Mouse (Mus musculus) heart, embryonic 13.5 days (tissue): ENCODE data around the gene Ubald2. TPM values are rescaled to one million over a fixed set of nuclear protein-coding genes. Genes with fewer than 3 reads are reported as not detected.
A peak's percentile ranks its signal among the peaks of the same experiment; 100 is the strongest.

Source experiments
- ATAC-seq: fragments of 200-750 bp; cut with Nextera tagmentation; 2 replicates; pipeline ENCODE4 v1.8.0; 2017; ENCODE audit warnings: moderate TSS enrichment; ENCODE audit not compliant: insufficient number of reproducible peaks, low FRiP score, low TSS enrichment; ENCODE audit errors: extremely low read depth
- H3K27ac ChIP-seq: fragments of 300-500 bp; sonication (generic); replicated peaks from 2 replicates; pipeline ENCODE4 v1.5.1; 2015; ENCODE audit warnings: moderate library complexity, mild to moderate bottlenecking, inconsistent platforms
- H3K27me3 ChIP-seq: fragments of 300-500 bp; sonication (generic); replicated peaks from 2 replicates; pipeline ENCODE4 v1.6.1; 2015; ENCODE audit warnings: mild to moderate bottlenecking, inconsistent platforms
- H3K36me3 ChIP-seq: fragments of 300-500 bp; sonication (generic); 2 replicates; pipeline ENCODE4 v1.6.1; 2015; ENCODE audit warnings: mild to moderate bottlenecking, inconsistent platforms
- H3K4me1 ChIP-seq: fragments of 300-500 bp; sonication (generic); 2 replicates; pipeline ENCODE4 v1.6.1; 2015; ENCODE audit warnings: inconsistent platforms
- H3K4me2 ChIP-seq: fragments of 300-500 bp; sonication (generic); 2 replicates; pipeline ENCODE4 v1.6.1; 2015; ENCODE audit warnings: inconsistent platforms, mild to moderate bottlenecking, moderate library complexity
- H3K4me3 ChIP-seq: fragments of 300-500 bp; sonication (generic); 2 replicates; pipeline ENCODE4 v1.5.1; 2015; ENCODE audit warnings: moderate library complexity, mild to moderate bottlenecking, inconsistent platforms
- H3K9ac ChIP-seq: fragments of 300-500 bp; sonication (generic); 2 replicates; pipeline ENCODE4 v1.6.1; 2015; ENCODE audit warnings: inconsistent platforms, mild to moderate bottlenecking, moderate library complexity
- H3K9me3 ChIP-seq: fragments of 300-500 bp; sonication (generic); 2 replicates; pipeline ENCODE4 v1.6.1; 2016; ENCODE audit warnings: inconsistent platforms
- WGBS: fragments of 180-500 bp; shearing (Covaris S2); methylation state at CpG from one replicate; pipeline ENCODE4 v1.1.7; 2015; ENCODE audit warnings: mixed read lengths; 5-methylcytosine and 5-hydroxymethylcytosine counted together
- polyA plus RNA-seq: library from polyadenylated mRNA; unstranded; fragments of >200 nt; fragmentation: Nextera tagmentation; extraction: Ambion mirVana; gene quantifications from 2 replicates; pipeline ENCODE4 v1.2.1, GENCODE M21; 2015

Ubald2 gene
- 31.0 and 32.3 TPM in 2 replicates for polyA plus RNA-seq

GRCm38 (mm10) chr11:116433356-116434286 is at the start of gene Ubald2:
Ubald2 (plus strand) TSS chr11:116434094.
- peak within 1 kb of the TSS; percentile 88 for H3K4me2 ChIP-seq
- H3K4me1 ChIP-seq: peaks cover 63% of the 10 kb centered on the region
- H3K9me3 ChIP-seq: no peaks in the 10 kb centered on the region
- H3K9ac ChIP-seq: peak within 1 kb of the TSS; percentile 96
- no peaks in the 10 kb centered on the region for H3K27me3 ChIP-seq
- H3K27ac ChIP-seq: peak within 1 kb of the TSS; percentile 94
- ATAC-seq: peak; percentile 95
- peak within 1 kb of the TSS; percentile 91 for H3K4me3 ChIP-seq
- 3% methylated on average over 56 of the region's 66 CpGs for WGBS
- peaks cover 25% of the 10 kb centered on the region for H3K36me3 ChIP-seq

GRCm38 (mm10) chr11:116384171-116384570 is 49.7 kb upstream of the Ubald2 start:
- no peak for ATAC-seq
- H3K4me3 ChIP-seq: no peak overlapping the region
- WGBS: 77% methylated on average over 11 of the region's 11 CpGs

GRCm38 (mm10) chr11:116385999-116386398 is 47.9 kb upstream of the Ubald2 start:
- peak overlapping the region; percentile 46; the same call in 1 of the 2 replicates for H3K27ac ChIP-seq
- no peak overlapping the region for H3K4me3 ChIP-seq
- WGBS: 37% methylated on average over 5 of the region's 5 CpGs
- ATAC-seq: no peak
- peak overlapping the region; percentile 66; the same call in 1 of the 2 replicates for H3K4me2 ChIP-seq
- H3K27me3 ChIP-seq: no peaks in the 10 kb centered on the region
- no peaks in the 10 kb centered on the region for H3K36me3 ChIP-seq
- no peaks in the 10 kb centered on the region for H3K9me3 ChIP-seq
- H3K9ac ChIP-seq: peak overlapping the region; percentile 76; the same call in 1 of the 2 replicates
- peaks cover 24% of the 10 kb centered on the region for H3K4me1 ChIP-seq

More at GRCm38 (mm10) chr11:116384171-116384570, 49.7 kb upstream of the Ubald2 start:
- H3K9me3 ChIP-seq: no peaks in the 10 kb centered on the region
- no peak overlapping the region for H3K4me2 ChIP-seq
- H3K27ac ChIP-seq: no peak overlapping the region
- H3K4me1 ChIP-seq: peaks cover 31% of the 10 kb centered on the region
- no peak overlapping the region for H3K9ac ChIP-seq
- no peaks in the 10 kb centered on the region for H3K36me3 ChIP-seq
- H3K27me3 ChIP-seq: no peaks in the 10 kb centered on the region

DNA sequence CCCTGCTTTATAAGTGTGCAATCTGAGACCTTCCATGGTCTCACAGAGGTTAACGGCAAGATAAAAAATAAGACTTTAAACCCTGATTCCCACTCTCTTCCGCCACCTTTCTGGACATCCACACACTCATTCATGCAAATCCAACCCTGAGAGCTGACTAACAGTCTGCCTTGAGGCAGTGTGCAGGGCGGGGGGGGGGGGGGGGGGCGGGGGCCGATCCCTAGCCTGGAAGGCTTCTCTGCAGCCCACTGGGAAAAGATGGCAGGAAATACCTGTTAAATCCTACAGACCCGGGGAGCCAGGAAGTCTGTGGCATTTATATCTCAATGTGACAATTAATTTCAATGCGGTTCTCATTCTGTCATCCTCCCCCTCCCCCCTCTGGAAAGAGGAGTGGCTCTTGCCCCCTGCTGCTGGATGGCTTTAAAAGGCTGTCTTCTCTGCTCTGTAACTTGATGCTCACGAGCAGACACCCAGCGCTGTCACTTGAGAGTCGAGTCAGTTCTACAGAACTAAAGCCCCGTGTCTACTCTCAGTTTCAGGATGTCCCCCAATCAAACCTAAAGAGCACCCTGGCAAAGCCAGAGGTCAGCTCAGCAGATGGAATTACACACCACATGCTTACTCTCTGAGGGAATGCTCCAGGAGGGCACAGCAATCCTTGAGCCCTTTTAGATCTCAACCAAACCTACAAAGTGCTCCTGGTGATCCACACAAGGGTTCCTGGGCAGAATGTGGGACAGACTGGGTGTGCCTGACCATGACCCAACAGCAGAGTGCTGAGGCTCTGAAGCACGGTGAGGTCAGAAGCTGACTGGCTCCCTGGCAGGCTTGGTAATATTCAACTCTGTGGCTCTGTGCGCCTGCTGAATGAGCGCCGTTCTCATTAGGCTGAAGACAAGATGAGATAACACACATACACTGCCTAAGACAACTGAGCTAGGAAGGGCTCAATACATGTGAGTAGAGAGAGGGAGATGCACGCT is 46.5 kb upstream of the Ubald2 start:
- H3K9me3 ChIP-seq: no peaks in the 10 kb centered on the region
- no peak; the same call in 1 of the 2 replicates for ATAC-seq
- peak overlapping the region; percentile 43 for H3K4me3 ChIP-seq
- peak overlapping the region; percentile 85 for H3K27ac ChIP-seq
- H3K36me3 ChIP-seq: no peaks in the 10 kb centered on the region
- peak overlapping the region; percentile 76 for H3K9ac ChIP-seq
- H3K4me2 ChIP-seq: peak overlapping the region; percentile 66
- WGBS: 6% methylated on average over 16 of the region's 16 CpGs
- peaks cover 24% of the 10 kb centered on the region for H3K4me1 ChIP-seq
- H3K27me3 ChIP-seq: no peaks in the 10 kb centered on the region

DNA sequence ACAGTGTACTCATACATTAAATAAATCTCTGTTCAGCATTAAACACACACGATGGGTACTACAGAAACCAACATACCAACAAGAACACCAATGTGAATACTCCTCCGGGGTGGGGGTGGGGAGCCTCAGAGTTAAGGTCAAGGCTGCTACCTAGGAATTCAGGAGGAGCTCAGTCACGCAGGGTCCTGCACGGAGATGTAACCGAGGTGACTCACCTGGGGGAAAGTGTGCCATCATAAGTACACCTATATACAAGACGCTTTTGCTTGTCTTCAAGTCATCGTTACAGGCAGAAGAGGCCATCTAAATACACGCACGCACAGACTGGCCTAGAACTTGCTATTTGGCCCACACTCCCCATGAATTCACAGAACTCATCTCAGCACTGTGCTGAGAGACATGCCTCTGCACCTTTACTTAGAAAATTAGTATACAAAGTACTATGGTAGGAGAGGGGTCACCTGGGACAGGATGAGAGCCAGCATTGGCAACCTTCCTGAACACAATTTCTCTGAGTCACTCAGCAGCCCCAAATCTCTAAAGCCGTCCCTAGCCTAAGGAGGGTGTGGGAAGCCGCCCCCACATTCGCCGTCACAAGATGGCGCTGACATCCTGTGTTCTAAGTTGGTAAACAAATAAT is 44.9 kb upstream of the Ubald2 start:
- peak overlapping the region; percentile 24; the same call in 1 of the 2 replicates for H3K4me3 ChIP-seq

GRCm38 (mm10) chr11:116394769-116395168 is 39.1 kb upstream of the Ubald2 start:
- Histone ChIP-seq H3K4me2 (peak overlapping the region; percentile 31; the same call in 1 of the 2 replicates), H3K9ac (no peak overlapping the region), H3K4me3 (no peak overlapping the region), H3K27me3 (no peaks in the 10 kb centered on the region), H3K27ac (no peak overlapping the region), H3K9me3 (no peaks in the 10 kb centered on the region), H3K4me1 (peaks cover 11% of the 10 kb centered on the region; the same call in 1 of the 2 replicates), H3K36me3 (peaks cover 9% of the 10 kb centered on the region; the same call in 1 of the 2 replicates)
- WGBS: 70% methylated on average over 4 of the region's 4 CpGs
- no peak for ATAC-seq

More for the DNA sequence above, 44.9 kb upstream of the Ubald2 start:
- peak overlapping the region; percentile 48 for H3K4me2 ChIP-seq
- H3K4me1 ChIP-seq: peaks cover 24% of the 10 kb centered on the region
- H3K27me3 ChIP-seq: no peaks in the 10 kb centered on the region
- no peak for ATAC-seq
- WGBS: 65% methylated on average over 14 of the region's 14 CpGs
- no peaks in the 10 kb centered on the region for H3K36me3 ChIP-seq
- H3K9me3 ChIP-seq: no peaks in the 10 kb centered on the region
- H3K9ac ChIP-seq: 0 out of 2 replicates have a peak overlapping the region, but pooled peaks have one; percentile 50
- H3K27ac ChIP-seq: peak overlapping the region; percentile 68

DNA sequence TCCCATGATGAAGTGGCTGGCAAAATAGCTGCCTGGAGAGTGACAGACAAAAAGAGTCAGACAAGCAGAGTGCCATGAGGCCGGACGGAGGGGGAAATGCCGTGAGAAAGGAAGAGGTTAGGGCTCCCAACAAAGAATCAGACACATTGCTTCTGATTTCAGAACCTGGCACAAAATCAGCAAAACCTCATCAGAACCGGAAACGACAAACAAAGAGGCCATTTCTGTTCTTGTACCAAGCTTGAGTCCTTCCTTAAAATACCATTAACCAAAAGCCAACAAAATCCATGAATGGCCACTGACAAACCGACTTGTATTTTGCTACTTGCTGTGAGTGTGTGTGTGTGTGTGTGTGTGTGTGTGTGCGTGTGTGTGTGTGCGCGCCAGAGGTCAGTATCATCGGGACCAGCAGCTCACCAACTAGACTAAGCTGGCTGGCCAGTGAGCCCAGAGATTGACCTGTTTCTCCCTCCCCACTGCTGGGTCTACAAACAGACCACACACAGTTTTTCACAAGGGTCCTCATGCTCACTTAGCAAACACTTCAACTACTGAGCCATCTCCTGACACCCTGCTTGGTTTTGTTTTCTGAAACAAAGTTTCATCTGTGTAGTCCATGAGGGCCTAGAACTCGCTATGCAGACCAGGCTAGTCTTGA is 37.5 kb upstream of the Ubald2 start:
- no peak overlapping the region for H3K9ac ChIP-seq
- H3K4me3 ChIP-seq: no peak overlapping the region
- peaks cover 9% of the 10 kb centered on the region; the same call in 1 of the 2 replicates for H3K36me3 ChIP-seq
- H3K4me2 ChIP-seq: no peak overlapping the region
- H3K27me3 ChIP-seq: no peaks in the 10 kb centered on the region
- no peak for ATAC-seq
- 81% methylated on average over 11 of the region's 11 CpGs for WGBS
- H3K9me3 ChIP-seq: no peaks in the 10 kb centered on the region
- peaks cover 15% of the 10 kb centered on the region for H3K4me1 ChIP-seq
- H3K27ac ChIP-seq: no peak overlapping the region

DNA sequence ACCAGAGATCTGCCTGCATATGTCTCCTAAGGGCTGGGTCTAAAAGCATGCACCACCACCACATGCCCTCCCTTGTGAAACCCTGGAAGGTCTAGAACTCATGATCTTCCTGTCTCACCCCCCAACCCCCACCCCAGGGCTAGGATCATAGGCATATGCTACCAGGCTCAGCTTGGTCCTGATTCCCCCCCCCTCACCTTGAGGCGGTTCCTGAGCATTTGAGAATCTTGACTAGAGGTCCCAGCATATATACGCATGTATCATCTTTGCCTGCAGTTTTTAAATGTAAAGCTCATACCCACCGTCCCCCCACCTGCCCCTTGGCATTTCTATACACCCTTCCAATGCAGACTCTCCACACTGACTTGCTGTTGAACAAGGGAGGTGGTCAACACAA is 37.0 kb upstream of the Ubald2 start:
- ATAC-seq: no peak
- peaks cover 9% of the 10 kb centered on the region; the same call in 1 of the 2 replicates for H3K36me3 ChIP-seq
- H3K4me2 ChIP-seq: no peak overlapping the region
- H3K9me3 ChIP-seq: no peaks in the 10 kb centered on the region
- WGBS: 89% methylated on average over 3 of the region's 3 CpGs
- no peak overlapping the region for H3K4me3 ChIP-seq
- no peak overlapping the region for H3K9ac ChIP-seq
- no peaks in the 10 kb centered on the region for H3K27me3 ChIP-seq
- H3K27ac ChIP-seq: no peak overlapping the region
- peaks cover 15% of the 10 kb centered on the region for H3K4me1 ChIP-seq

DNA sequence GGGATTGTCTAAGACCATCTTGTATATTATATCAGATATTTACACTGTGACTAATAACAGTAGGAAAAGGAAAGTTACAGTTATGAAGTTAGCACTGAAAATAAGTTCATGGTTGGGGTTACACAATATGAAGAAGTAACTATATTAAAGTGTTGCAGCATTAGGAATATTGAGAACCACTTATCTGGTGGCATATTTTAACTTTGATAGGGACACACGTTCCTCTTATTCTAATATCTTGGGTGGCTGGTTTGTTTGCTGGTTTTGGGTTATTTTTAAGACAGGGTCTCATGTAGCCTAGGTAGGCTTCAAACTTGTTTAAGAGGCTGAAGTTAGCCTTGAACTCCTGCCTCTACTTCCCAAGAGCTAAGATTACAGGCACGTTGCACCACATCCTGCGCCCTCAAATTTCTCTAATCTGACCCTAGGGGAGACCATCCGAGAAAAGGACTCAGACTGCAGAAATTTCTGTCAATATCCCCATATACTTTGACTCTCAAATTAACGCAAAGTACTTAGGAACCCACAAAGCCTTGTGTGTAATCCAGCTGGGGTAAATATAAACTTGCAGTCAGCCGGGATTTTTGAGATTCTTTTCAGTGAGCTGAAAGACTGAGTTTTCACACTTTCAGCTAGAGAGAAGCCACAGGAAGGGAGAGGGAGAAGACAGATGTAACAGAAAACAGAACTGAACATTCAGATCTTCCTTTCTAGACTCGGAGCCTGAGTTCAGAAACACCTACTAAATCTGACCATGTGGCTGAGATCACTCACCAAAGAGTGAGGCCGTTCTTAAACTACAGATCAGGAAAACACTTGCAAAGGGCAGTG is 36.2 kb upstream of the Ubald2 start:
- 0 out of 2 replicates have a peak overlapping the region, but pooled peaks have one; percentile 2 for H3K27ac ChIP-seq
- H3K4me1 ChIP-seq: peaks cover 15% of the 10 kb centered on the region
- H3K4me2 ChIP-seq: no peak overlapping the region
- ATAC-seq: no peak
- no peak overlapping the region for H3K4me3 ChIP-seq
- no peaks in the 10 kb centered on the region for H3K9me3 ChIP-seq
- 49% methylated on average over 8 of the region's 8 CpGs for WGBS
- no peaks in the 10 kb centered on the region for H3K27me3 ChIP-seq
- H3K36me3 ChIP-seq: peaks cover 9% of the 10 kb centered on the region; the same call in 1 of the 2 replicates
- no peak overlapping the region for H3K9ac ChIP-seq
